Mouse (Mus musculus): ENCODE measurements at regions not wholly inside any gene's neighbourhood (a gene's known extent, or its start where the extent isn't known, plus 50 kb on each side); places are given as distances from the start of the nearest gene placed in this dataset.

GRCm38 (mm10) chr3:157842872-157843271 is 82.0 kb downstream of the Cth start:
- intact Hi-C loops (cut with DNase I) = no loop called here
- DNase-seq = no peak

- intact Hi-C loops (cut with DNase I) = no loop called here
- no peak for DNase-seq
Measured at GRCm38 (mm10) chr3:157841164-157841719, 83.6 kb downstream of the Cth start.

GRCm38 (mm10) chr3:157804307-157804706 is 120.6 kb downstream of the Cth start:
- intact Hi-C loops (cut with DNase I) = no loop called here
- no peak for DNase-seq

GRCm38 (mm10) chr3:157803356-157803755 is 121.5 kb downstream of the Cth start:
- DNase-seq = no peak
- intact Hi-C loops (cut with DNase I) = no loop called here

- DNase-seq = no peak
- intact Hi-C loops (cut with DNase I) = no loop called here
Measured at GRCm38 (mm10) chr3:157787559-157788256, 137.2 kb downstream of the Cth start.

- intact Hi-C loops (cut with DNase I) = no loop called here
Measured at GRCm38 (mm10) chr3:157781071-157781470, 143.8 kb downstream of the Cth start.

GRCm38 (mm10) chr3:157777779-157778178 is 147.1 kb downstream of the Cth start:
- intact Hi-C loops (cut with DNase I) = no loop called here

More at GRCm38 (mm10) chr3:157781071-157781470, 143.8 kb downstream of the Cth start:
- no peak for DNase-seq

GRCm38 (mm10) chr3:157763487-157764199 is 161.2 kb downstream of the Cth start:
- intact Hi-C loops (cut with DNase I) = no loop called here
- no peak for DNase-seq

More at GRCm38 (mm10) chr3:157777779-157778178, 147.1 kb downstream of the Cth start:
- no peak for DNase-seq

GRCm38 (mm10) chr3:157759856-157760255 is 165.0 kb downstream of the Cth start:
- intact Hi-C loops (cut with DNase I) = no loop called here
- DNase-seq = no peak

GRCm38 (mm10) chr3:157754826-157755225 is 170.1 kb downstream of the Cth start:
- intact Hi-C loops (cut with DNase I) = no loop called here
- DNase-seq = no peak

- intact Hi-C loops (cut with DNase I) = no loop called here
- no peak for DNase-seq
Measured at GRCm38 (mm10) chr3:157750266-157750665, 174.6 kb downstream of the Cth start.

GRCm38 (mm10) chr3:157748395-157749037 is 176.4 kb downstream of the Cth start:
- intact Hi-C loops (cut with DNase I) = no loop called here
- DNase-seq = no peak

GRCm38 (mm10) chr3:157743000-157743399 is 176.3 kb downstream of the Ptger3 start:
- no peak for DNase-seq
- intact Hi-C loops (cut with DNase I) = no loop called here

- intact Hi-C loops (cut with DNase I) = no loop called here
- no peak for DNase-seq
Measured at GRCm38 (mm10) chr3:157739628-157740294, 173.1 kb downstream of the Ptger3 start.

GRCm38 (mm10) chr3:157732136-157732940 is 165.6 kb downstream of the Ptger3 start:
- intact Hi-C loops (cut with DNase I) = no loop called here
- no peak for DNase-seq

GRCm38 (mm10) chr3:157729711-157730367 is 163.1 kb downstream of the Ptger3 start:
- intact Hi-C loops (cut with DNase I) = no loop called here
- DNase-seq = no peak

- intact Hi-C loops (cut with DNase I) = no loop called here
- DNase-seq = no peak
Measured at GRCm38 (mm10) chr3:157724542-157724941, 157.8 kb downstream of the Ptger3 start.

GRCm38 (mm10) chr3:157723184-157723583 is 156.5 kb downstream of the Ptger3 start:
- intact Hi-C loops (cut with DNase I) = no loop called here
- DNase-seq = no peak

- intact Hi-C loops (cut with DNase I) = loop anchor here (1.0 kb wide), 1 partner anchor 152 kb away; no protein-coding TSS in a partner anchor
- DNase-seq = peak; percentile 49 to 70
Measured at GRCm38 (mm10) chr3:157717313-157717921, 150.7 kb downstream of the Ptger3 start.
